Mouse (Mus musculus): ENCODE measurements around the gene Neurod1.

Gene Neurod1

GRCm38 (mm10) chr2:79456575-79457349 is at the start of gene Neurod1, which contains the start of gene Cerkl:
Gene Neurod1 (minus strand): TSS chr2:79456751.
Gene Cerkl (minus strand): TSS chr2:79456785.
- in situ Hi-C loops (cut with MboI, MseI) = no loop called here

- in situ Hi-C loops (cut with MboI, MseI) = no loop called here
These were observed 42.6 kb upstream of the Neurod1 start for GRCm38 (mm10) chr2:79498990-79499755.

DNA sequence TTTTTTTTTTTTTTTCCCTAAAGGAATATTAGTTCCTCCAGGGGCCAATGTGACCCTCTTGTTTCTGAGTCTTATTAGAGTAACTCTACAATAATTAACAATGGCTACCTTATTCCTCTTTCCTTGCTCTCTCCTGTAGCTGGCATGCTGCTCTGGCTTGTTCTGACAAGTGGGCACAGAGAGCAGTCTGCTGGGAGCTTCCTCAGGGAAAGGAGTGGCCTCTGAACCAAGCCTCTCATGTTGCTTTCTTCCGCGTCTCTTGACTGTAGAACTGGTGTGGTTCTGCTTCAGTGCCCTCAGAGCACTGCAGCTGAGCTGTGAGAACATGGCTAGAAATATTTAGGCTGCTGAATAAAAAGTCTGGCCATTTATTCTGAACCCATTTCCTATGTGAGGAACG is 28.6 kb upstream of the Neurod1 start:
- in situ Hi-C loops (cut with MboI, MseI) = no loop called here

DNA sequence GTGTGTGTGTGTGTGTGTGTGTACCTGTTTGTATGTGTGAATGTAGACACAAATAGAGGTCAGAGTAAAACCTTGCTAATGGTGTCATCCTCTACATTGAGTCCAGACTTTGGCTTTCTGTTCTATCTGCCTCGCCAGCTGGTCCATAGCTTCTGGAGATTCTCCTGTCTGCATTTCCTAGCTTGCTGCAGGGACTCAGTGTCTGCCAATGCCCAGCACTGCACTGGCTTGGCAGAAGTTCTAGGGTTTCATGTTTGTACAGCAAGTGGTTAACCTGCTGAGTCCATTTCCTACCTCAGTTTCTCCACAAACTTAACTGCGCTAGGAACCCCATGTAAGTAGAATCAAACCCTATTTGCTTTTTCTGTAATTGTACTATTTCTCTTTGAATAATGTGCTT is 26.0 kb upstream of the Neurod1 start:
- in situ Hi-C loops (cut with MboI, MseI) = no loop called here

GRCm38 (mm10) chr2:79462411-79462810 is 5.9 kb upstream of the Neurod1 start:
- in situ Hi-C loops (cut with MboI, MseI) = no loop called here

GRCm38 (mm10) chr2:79461861-79462260 is 5.3 kb upstream of the Neurod1 start:
- in situ Hi-C loops (cut with MboI, MseI) = no loop called here

DNA sequence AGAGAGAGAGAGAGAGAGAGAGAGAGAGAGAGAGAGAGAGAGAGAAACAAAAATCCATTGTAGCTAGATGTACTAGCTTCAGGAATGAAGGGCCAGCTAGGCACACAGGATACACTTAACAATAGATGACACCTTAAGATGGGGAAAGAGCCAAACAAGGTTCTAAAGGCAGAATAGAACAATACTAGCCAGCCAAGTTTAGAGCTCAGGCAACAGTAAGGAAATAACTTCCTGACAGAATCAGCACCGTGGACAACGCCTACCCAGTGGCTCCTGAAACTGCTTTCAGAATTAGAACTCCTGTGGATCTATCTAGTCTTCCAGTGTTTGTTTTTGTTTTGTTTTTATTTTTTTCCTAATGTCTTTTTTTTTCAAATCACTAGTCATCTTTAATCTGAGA is 4.0 kb upstream of the Neurod1 start:
- in situ Hi-C loops (cut with MboI, MseI) = no loop called here

GRCm38 (mm10) chr2:79460107-79460506 is 3.6 kb upstream of the Neurod1 start:
- in situ Hi-C loops (cut with MboI, MseI) = no loop called here

- in situ Hi-C loops (cut with MboI, MseI) = no loop called here
These were observed 2.8 kb upstream of the Neurod1 start for GRCm38 (mm10) chr2:79459061-79460045.

DNA sequence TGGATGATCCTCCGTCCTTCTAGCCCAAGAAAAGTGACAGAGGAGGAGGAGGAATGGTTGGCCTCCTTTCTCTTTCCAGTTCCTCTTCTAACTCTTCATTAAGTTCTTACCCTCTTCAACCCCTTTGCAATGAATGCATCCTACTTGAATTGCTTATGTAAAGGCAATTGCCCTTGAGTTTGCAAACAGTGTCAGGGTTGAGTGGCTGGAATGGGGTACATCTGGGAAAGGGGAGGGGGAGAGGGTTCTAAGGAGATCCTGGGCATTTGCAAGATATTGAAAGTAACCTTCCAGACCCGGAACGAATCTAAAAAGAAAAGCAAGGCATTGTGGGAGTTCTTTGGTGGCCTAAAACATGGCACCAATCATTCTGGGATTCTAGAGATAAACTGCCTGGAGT is 1.4 kb upstream of the Neurod1 start:
- in situ Hi-C loops (cut with MboI, MseI) = no loop called here

GRCm38 (mm10) chr2:79457434-79457833 is 883 bp upstream of the Neurod1 start:
- in situ Hi-C loops (cut with MboI, MseI) = no loop called here

GRCm38 (mm10) chr2:79455646-79456045 is 905 bp downstream of the Neurod1 start:
- in situ Hi-C loops (cut with MboI, MseI) = no loop called here

DNA sequence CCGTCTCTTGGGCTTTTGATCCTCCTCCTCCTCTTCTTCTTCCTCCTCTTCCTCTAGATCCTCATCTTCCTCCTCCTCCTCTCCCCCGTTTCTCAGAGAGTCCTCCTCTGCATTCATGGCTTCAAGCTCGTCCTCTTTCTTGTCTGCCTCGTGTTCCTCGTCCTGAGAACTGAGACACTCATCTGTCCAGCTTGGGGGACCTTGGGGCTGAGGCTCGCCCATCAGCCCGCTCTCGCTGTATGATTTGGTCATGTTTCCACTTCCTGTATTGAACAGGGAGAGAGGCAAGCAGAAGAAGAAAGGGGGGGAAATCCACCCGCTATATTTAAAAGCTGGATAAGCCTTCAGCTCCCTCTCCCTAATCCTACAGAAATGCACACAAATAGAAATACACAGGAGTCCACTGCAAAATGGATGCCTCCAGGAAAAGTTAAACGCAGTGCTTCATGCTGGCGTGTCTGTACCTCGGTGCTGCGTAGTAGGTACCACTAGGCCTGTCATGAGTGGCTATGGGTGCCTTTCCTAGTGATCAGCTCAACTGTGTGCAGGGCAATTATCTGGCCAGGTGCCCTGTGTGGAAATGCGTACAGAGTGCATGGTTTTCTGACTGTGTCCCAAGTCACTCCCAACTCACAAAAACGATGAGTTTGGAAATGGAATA is 1.6 kb downstream of the Neurod1 start:
- in situ Hi-C loops (cut with MboI, MseI) = no loop called here

GRCm38 (mm10) chr2:79453901-79454781 is 2.4 kb downstream of the Neurod1 start:
- in situ Hi-C loops (cut with MboI, MseI) = no loop called here

- in situ Hi-C loops (cut with MboI, MseI) = no loop called here
These were observed 5.1 kb downstream of the Neurod1 start for GRCm38 (mm10) chr2:79451438-79451837.

- in situ Hi-C loops (cut with MboI, MseI) = no loop called here
These were observed 5.7 kb downstream of the Neurod1 start for GRCm38 (mm10) chr2:79450684-79451394.

- in situ Hi-C loops (cut with MboI, MseI) = no loop called here
These were observed 7.2 kb downstream of the Neurod1 start for GRCm38 (mm10) chr2:79449371-79449770.

GRCm38 (mm10) chr2:79447198-79447597 is 9.4 kb downstream of the Neurod1 start:
- in situ Hi-C loops (cut with MboI, MseI) = no loop called here

GRCm38 (mm10) chr2:79443861-79444620 is 12.5 kb downstream of the Neurod1 start:
- in situ Hi-C loops (cut with MboI, MseI) = no loop called here
